Mouse (Mus musculus): Measurements from ENCODE around the gene Nfkbiz.

- no peak for TF ChIP-seq CTCF (IDR thresholded peaks at IDR 0.05)
- TF ChIP-seq EP300 (IDR thresholded peaks at IDR 0.05) = no peak
These were observed 33.9 kb downstream of the Nfkbiz start for GRCm38 (mm10) chr16:55804799-55805198.
